Mouse (Mus musculus) G1E (cell line): ENCODE results near the gene Igfbp4.

Experiments
- CTCF ChIP-seq: IDR thresholded peaks from 2 replicates; pipeline ENCODE4 v1.5.1; 2012; ENCODE audit warnings: low read depth, low read length, inconsistent platforms, mixed read lengths
- GATA1 ChIP-seq: IDR thresholded peaks from 2 replicates; pipeline ENCODE4 v1.6.1; 2012; ENCODE audit warnings: borderline replicate concordance, low read length, inconsistent platforms, mixed read lengths
- GATA2 ChIP-seq: IDR thresholded peaks from 2 replicates; pipeline ENCODE4 v1.6.1; 2012; ENCODE audit warnings: low read depth, low read length, inconsistent platforms, borderline replicate concordance
- POLR2AphosphoS5 ChIP-seq: IDR thresholded peaks from 2 replicates; pipeline ENCODE4 v1.6.1; 2012; ENCODE audit warnings: low read depth, low read length, inconsistent platforms; ENCODE audit not compliant: insufficient replicate concordance

GRCm38 (mm10) chr11:99041051-99041729 is at the start of gene Igfbp4:
- no peak for TF ChIP-seq CTCF
- TF ChIP-seq POLR2AphosphoS5: no peak
- no peak for TF ChIP-seq GATA1
- no peak for TF ChIP-seq GATA2
